Mouse (Mus musculus) thymus, postnatal 0 days (tissue): Measurements from ENCODE around the gene Zrsr2. TPM values are rescaled to one million over a fixed set of nuclear protein-coding genes. Genes with fewer than 3 reads are reported as not detected.

Experiments used
- DNase-seq: peaks from one replicate; pipeline ENCODE4 v3.0.0-alpha.2; 2015; ENCODE audit warnings: low spot score
- polyA plus RNA-seq: library from polyadenylated mRNA; unstranded; fragments of >200 nt; fragmentation: Nextera tagmentation; extraction: Ambion mirVana; gene quantifications from 2 replicates; pipeline ENCODE4 v1.2.1, GENCODE M21; 2015

Gene Zrsr2
- polyA plus RNA-seq, 1 experiment from 2014 or later, result 55.6 TPM

- no peak for DNase-seq
Measured at GRCm38 (mm10) chrX:163885539-163885981, 72.9 kb downstream of the Zrsr2 start.

Other genes starting within 250 kb of the Zrsr2 start
- gene Rnf138rt1, start 197.3 kb downstream of the Zrsr2 start, polyA plus RNA-seq, result not detected in 2 replicates
- gene Ap1s2, start 49.6 kb downstream of the Zrsr2 start, polyA plus RNA-seq, result 11.3 and 13.5 TPM in 2 replicates
- gene Car5b, start 69.3 kb upstream of the Zrsr2 start, polyA plus RNA-seq, result 0.15 and 0.22 TPM in 2 replicates
- 15.1 and 17.2 TPM in 2 replicates for gene Siah1b, start 117.8 kb upstream of the Zrsr2 start, polyA plus RNA-seq
- 0.25 TPM in 1 of 2 replicates, not detected in the other for gene Cltrn, start 130.2 kb upstream of the Zrsr2 start, polyA plus RNA-seq
- 3.4 and 4.2 TPM in 2 replicates for gene Ace2, start 180.7 kb upstream of the Zrsr2 start, polyA plus RNA-seq